Mouse (Mus musculus) kidney, postnatal 0 days (tissue): Measurements from ENCODE around the gene Lmln. TPM values are rescaled to one million over a fixed set of nuclear protein-coding genes. Genes with fewer than 3 reads are reported as not detected.
"Not testable (repeated sequence)": the region's sequence is repeated elsewhere in the genome, so short reads cannot be mapped to it uniquely, and the experiment has no call there.

Experiments used
- ATAC-seq: fragments of 200-750 bp; cut with Nextera tagmentation; replicated peaks from 2 replicates; pipeline ENCODE4 v1.8.0; 2017; ENCODE audit warnings: low read depth, moderate number of reproducible peaks, moderate TSS enrichment, moderate library complexity; ENCODE audit not compliant: low FRiP score
- DNase-seq: peaks from one replicate; pipeline ENCODE4 v3.0.0-alpha.2; 2016; ENCODE audit warnings: low spot score
- H3K27ac ChIP-seq: fragments of 300-500 bp; sonication (generic); 2 replicates; pipeline ENCODE4 v1.5.1; 2014; ENCODE audit warnings: mild to moderate bottlenecking
- H3K27me3 ChIP-seq: fragments of 300-500 bp; sonication (generic); 2 replicates; pipeline ENCODE4 v1.6.1; 2014; ENCODE audit warnings: low read length, mixed read lengths; ENCODE audit not compliant: insufficient read depth
- H3K36me3 ChIP-seq: fragments of 300-500 bp; sonication (generic); 2 replicates; pipeline ENCODE4 v1.6.1; 2014; ENCODE audit warnings: low read length, mixed read lengths; ENCODE audit not compliant: insufficient read depth
- H3K4me1 ChIP-seq: fragments of 300-500 bp; sonication (generic); replicated peaks from 2 replicates; pipeline ENCODE4 v1.6.1; 2014; ENCODE audit warnings: antibody characterized with exemption, low read length, mixed read lengths; ENCODE audit not compliant: insufficient read depth
- H3K4me2 ChIP-seq: fragments of 300-500 bp; sonication (generic); 2 replicates; pipeline ENCODE4 v1.6.1; 2014; ENCODE audit warnings: mild to moderate bottlenecking, low read length, moderate library complexity, mixed read lengths
- H3K4me3 ChIP-seq: fragments of 300-500 bp; sonication (generic); replicated peaks from 2 replicates; pipeline ENCODE4 v1.5.1; 2014; ENCODE audit warnings: low read depth, low read length
- H3K9ac ChIP-seq: fragments of 300-500 bp; sonication (generic); 2 replicates; pipeline ENCODE4 v1.6.1; 2014; ENCODE audit warnings: low read depth, low read length
- H3K9me3 ChIP-seq: fragments of 300-500 bp; sonication (generic); replicated peaks from 2 replicates; pipeline ENCODE4 v1.6.1; 2016; ENCODE audit warnings: low read length, inconsistent platforms, mixed read lengths
- CTCF ChIP-seq: IDR thresholded peaks from 2 replicates; pipeline ENCODE4 v1.5.1; 2016; ENCODE audit warnings: antibody characterized with exemption, low read depth, mild to moderate bottlenecking, moderate library complexity
- WGBS: fragments of 180-500 bp; shearing (Covaris S2); extraction: QIAGEN DNeasy Blood & Tissue Kit; methylation state at CpG from one replicate; pipeline ENCODE4 v1.1.7; 2014; 5-methylcytosine and 5-hydroxymethylcytosine counted together
- polyA plus RNA-seq: library from polyadenylated mRNA; unstranded; fragments of >200 nt; fragmentation: Nextera tagmentation; extraction: Ambion mirVana; gene quantifications from 2 replicates; pipeline ENCODE4 v1.2.1, GENCODE M21; 2015

Gene Lmln
- polyA plus RNA-seq, 1 experiment from 2014 or later, result 0.95 TPM

DNA sequence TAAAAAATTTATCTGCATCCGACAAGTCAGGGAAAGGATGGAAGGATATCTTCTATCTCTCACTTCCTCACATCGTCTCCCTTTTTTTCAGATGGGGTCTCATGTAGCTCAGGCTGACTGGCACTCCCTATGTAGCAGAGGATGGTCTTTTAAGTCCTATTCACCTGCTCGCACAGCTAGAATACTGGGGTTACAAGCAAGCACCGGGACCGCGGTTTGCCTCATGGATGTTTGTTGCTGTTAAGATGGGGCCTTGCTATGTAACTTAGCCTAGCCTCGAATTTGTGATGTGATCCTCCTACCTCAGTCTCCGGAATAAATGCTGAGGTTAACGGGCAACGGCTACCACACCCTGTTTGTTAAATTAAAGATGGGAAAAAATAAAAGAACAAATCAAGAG, 6.7 kb upstream of the Lmln start:
- 17% methylated on average over 10 of the region's 10 CpGs for WGBS
- no peak for TF ChIP-seq CTCF

DNA sequence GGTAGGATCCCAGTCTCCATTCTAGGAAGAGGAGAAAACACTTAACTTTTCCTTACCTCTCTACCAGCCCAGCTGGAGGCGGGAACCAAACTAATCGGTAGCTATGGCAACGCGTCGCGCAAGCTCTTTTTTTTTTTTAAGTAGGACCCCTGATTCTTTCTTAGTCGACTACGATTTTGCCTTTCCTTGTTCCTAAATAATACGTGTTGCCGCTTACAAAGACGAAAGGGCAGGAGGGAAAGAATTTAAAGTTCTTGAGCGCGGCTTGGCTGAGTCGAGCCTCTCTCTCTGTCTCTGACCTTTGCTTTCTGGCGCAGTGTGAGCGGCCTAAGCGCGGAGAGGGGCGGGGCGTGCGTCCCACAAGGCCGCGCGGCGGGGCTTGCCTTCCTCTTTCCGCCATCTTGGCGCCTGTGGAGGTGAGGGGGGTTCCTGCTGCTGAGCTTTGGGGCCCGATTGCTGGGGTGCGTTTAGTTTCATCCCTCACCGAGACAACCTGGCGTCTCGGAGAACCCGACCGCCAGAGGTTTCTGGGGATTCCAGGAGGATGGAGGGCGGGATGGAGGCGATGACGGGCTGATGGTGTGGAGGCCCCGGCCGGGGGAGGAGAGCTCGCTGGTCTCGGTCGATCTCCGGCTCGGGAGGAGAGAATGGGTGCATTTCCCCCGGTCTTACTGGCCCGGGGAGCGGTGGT, 6.1 kb upstream of the Lmln start, which contains the start of the genes Iqcg and Rpl35a:
Gene Iqcg (minus strand): TSS at position 124 of the 691 bp plus-strand sequence.
Gene Rpl35a (plus strand): TSS at position 359 of the 691 bp plus-strand sequence.
- DNase-seq, result peak; percentile 97
- TF ChIP-seq CTCF, result no peak
- H3K9ac ChIP-seq, result peak within 1 kb of the TSS; percentile 83
- peaks cover 24% of the 10 kb centered on the region for H3K36me3 ChIP-seq
- H3K9me3 ChIP-seq, result no peaks in the 10 kb centered on the region
- peak within 1 kb of the TSS; percentile 65 for H3K4me2 ChIP-seq
- ATAC-seq, result peak; percentile 85
- H3K4me3 ChIP-seq, result peak within 1 kb of the TSS; percentile 75
- H3K27me3 ChIP-seq, result no peaks in the 10 kb centered on the region
- no peaks in the 10 kb centered on the region; the same call in none of the 2 replicates for H3K4me1 ChIP-seq
- peak within 1 kb of the TSS; percentile 77 for H3K27ac ChIP-seq
- 1% methylated on average over 47 of the region's 47 CpGs for WGBS

More for the DNA sequence above, 6.7 kb upstream of the Lmln start:
- Histone ChIP-seq H3K27me3 (no peaks in the 10 kb centered on the region), H3K27ac (no peak overlapping the region), H3K9ac (0 out of 2 replicates have a peak overlapping the region, but pooled peaks have one; percentile 25), H3K36me3 (peaks cover 24% of the 10 kb centered on the region), H3K9me3 (no peaks in the 10 kb centered on the region), H3K4me3 (peak overlapping the region; percentile 75; the same call in 1 of the 2 replicates), H3K4me1 (no peaks in the 10 kb centered on the region; the same call in none of the 2 replicates), H3K4me2 (peak overlapping the region; percentile 50)
- DNase-seq (no peak), ATAC-seq (peak; percentile 16; the same call in 1 of the 2 replicates)

DNA sequence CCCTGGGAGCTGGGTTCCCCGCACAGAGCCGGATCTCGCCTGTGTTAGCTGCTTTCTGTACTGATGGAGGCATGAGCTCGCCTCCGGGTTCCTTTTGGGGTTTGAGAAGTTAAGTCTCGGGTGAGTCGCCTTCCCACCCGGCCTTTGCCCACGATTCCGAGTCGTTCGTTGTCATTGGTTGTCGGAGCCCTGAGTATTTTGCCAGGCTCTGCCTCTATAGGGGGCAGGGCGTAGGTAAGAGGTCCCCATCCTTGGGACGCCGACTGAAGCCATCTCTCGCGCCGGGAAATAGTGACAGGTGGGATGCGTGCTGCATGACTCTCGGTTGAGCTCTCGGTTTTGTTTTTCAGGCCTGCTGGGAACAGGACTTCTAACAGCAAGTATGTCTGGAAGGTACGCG, 5.5 kb upstream of the Lmln start:
- TF ChIP-seq CTCF, result no peak
- ATAC-seq (peak; percentile 35; the same call in 1 of the 2 replicates), DNase-seq (peak; percentile 55)
- Histone ChIP-seq H3K4me1 (no peaks in the 10 kb centered on the region; the same call in none of the 2 replicates), H3K4me3 (peak overlapping the region; percentile 75), H3K9me3 (no peaks in the 10 kb centered on the region), H3K9ac (peak overlapping the region; percentile 83), H3K36me3 (peaks cover 24% of the 10 kb centered on the region), H3K27me3 (no peaks in the 10 kb centered on the region), H3K4me2 (peak overlapping the region; percentile 65), H3K27ac (peak overlapping the region; percentile 77)
- under 1% methylated on average over 24 of the region's 24 CpGs for WGBS

DNA sequence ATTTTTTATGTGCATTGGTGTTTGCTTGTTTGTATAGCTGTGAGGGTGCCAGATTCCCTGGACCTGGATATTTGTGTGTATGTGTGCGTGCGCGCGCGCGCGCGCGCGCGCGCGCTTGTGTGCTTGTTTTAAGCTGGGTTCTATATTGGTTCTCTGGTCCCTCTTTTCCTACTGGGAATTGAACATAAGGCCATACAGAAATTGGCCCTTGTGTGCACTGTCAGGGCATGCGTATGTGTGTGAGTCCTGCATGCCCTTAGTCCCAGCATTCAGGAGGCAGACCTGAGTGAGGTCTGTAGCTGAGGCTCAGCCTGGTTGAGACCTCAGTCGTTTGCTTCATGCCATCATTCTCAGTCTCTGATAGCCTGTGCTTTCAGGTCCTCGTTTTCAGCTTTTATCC, 4.3 kb upstream of the Lmln start:
- H3K36me3 ChIP-seq, result peaks cover 24% of the 10 kb centered on the region
- 92% methylated on average over 16 of the region's 16 CpGs for WGBS
- H3K4me2 ChIP-seq, result peak overlapping the region; percentile 65
- peaks cover under 1% of the 10 kb centered on the region for H3K4me1 ChIP-seq
- DNase-seq (no peak), ATAC-seq (no peak)
- H3K4me3 ChIP-seq, result peak overlapping the region; percentile 75; the same call in 1 of the 2 replicates
- no peaks in the 10 kb centered on the region for H3K9me3 ChIP-seq
- no peaks in the 10 kb centered on the region for H3K27me3 ChIP-seq
- no peak for TF ChIP-seq CTCF
- H3K27ac ChIP-seq, result no peak overlapping the region
- peak overlapping the region; percentile 44; the same call in 1 of the 2 replicates for H3K9ac ChIP-seq

DNA sequence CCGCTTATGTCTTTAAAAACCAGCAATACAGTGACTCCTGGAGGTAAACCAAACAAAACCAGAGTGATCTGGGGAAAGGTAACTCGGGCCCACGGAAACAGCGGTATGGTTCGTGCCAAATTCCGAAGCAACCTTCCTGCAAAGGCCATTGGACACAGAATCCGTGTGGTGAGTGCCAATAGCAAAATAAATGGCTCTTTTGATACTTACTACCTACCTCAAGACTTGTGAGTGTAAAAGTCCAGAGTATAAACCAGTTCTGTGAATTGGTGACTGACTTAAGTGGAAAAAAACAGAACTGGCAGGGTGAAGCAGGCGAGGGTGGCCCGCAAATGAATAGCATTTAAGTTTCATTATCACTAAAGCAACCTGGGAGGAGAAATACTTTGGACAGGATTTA, 3.7 kb upstream of the Lmln start:
- peaks cover 24% of the 10 kb centered on the region for H3K36me3 ChIP-seq
- H3K9me3 ChIP-seq, H3K27ac ChIP-seq, H3K27me3 ChIP-seq, DNase-seq, ATAC-seq, H3K4me1 ChIP-seq, H3K4me2 ChIP-seq, H3K4me3 ChIP-seq: not testable (repeated sequence)
- H3K9ac ChIP-seq, result 0 out of 2 replicates have a peak overlapping the region, but pooled peaks have one; percentile 44
- WGBS, result 81% methylated on average over 9 of the region's 9 CpGs

DNA sequence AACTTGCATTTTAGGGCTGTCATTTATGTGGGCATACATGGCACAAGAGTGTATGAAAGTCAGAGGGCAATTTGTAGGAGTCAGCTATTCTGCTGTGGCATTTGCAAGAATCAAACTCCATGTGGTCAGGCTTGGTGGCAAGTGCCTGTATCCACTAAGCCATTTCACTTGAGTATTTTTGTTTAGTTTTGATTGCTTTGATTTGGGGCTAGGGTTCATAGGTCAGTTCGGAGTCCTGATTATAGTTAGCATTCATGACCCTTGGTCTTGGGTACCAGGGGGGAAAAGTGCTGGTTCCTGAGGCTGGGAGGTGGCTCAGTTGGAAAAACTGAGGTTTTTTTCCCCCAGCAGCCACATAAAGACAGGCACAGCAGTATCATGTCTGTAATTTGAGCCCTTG, 2.9 kb upstream of the Lmln start:
- Histone ChIP-seq H3K27me3 (no peaks in the 10 kb centered on the region), H3K9me3 (no peaks in the 10 kb centered on the region), H3K27ac (no peak overlapping the region), H3K36me3 (peaks cover 24% of the 10 kb centered on the region), H3K9ac (no peak overlapping the region), H3K4me2 (no peak overlapping the region), H3K4me3 (no peak overlapping the region), H3K4me1 (peaks cover 4% of the 10 kb centered on the region)
- DNase-seq, result no peak
- no peak for TF ChIP-seq CTCF
- no peak for ATAC-seq
- 48% methylated on average over 1 of the region's 1 CpGs for WGBS
